Mouse (Mus musculus) left cerebral cortex, adult 11 months (tissue): ENCODE measurements around the gene Pid1.
A peak's percentile ranks its signal among the peaks of the same experiment; 100 is the strongest.

Experiments used
- DNase-seq: peaks from one replicate; pipeline ENCODE4 v3.0.0; 2022; ENCODE audit warnings: low spot score

Pid1 gene

DNA sequence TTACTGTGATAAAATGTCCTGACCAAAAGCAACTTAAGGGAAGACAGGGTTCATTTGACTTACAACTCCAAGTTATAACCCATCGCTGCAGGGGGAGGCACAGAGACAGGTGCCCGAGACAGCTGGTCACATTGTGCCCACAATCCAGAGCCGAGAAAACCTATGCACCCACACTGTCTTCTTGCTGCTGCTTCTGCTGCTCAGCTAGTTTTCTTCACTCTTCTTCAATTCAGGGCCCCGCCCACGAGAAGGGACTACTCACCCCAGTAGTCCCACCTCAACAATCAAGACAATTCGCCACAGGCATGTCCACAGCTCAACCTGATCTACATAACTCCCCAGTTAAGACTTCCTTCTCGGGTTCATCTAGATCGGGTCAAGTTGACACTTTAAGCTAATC, at the start of gene Pid1:
Pid1 (minus strand) TSS at position 214 of the 400 bp plus-strand sequence.
- no peak for DNase-seq

DNA sequence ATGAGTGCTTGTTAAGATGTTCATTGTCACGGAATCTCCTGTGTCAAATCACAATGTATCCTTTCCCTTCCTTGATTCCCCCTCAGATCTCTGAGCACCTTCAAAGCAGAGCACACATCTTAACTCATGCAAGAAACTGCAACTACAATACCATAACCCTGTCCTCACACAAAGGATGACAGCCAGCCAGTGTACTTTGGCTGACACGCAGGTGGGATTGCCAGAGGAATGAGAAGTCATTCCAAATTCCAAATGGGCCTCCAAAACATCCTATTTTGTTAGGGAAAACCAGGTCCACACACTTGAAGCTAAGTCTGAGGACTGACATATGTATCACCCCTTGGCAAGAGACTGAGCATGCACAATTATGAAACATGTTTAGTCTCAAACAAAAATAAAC, 45.5 kb upstream of the Pid1 start:
- no peak for DNase-seq

DNA sequence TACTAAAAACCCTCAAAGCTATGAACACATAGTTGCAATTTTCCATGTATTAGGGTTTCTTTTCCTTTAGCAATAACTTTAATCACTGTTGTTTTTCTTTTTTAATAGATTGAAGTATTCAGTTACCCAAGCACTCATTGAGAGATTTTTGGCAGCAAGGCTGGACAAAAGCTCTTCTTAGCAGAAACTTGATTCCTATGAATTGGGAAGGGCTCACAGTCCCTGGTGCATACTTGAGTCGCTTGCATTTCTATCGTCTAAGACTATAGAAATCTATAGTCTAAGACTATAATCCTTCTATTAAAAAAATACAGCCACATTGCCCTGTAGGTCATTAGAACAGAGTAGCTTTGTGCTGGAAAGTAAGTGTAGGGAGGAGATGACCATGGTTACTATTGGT, 44.9 kb upstream of the Pid1 start:
- DNase-seq, result no peak

DNA sequence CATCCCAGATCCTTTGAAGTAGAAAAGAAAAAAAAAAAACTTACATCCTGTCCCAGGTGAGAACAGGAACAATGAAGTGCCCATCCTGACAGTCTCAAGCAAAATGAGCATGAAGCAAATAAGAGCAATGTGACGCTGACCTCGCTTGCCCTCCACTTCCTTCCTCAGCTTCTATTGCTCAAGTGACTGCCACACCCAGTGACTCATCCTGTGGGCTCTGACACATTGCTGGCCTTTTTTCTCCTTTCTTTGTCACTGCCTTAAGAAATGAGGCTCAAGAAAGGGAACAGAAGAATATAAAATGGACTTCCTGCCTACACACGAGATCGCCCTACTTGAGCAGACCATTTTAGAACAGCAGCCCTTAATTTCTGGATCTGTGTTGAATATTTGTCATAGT, 42.9 kb upstream of the Pid1 start:
- DNase-seq, result no peak

DNA sequence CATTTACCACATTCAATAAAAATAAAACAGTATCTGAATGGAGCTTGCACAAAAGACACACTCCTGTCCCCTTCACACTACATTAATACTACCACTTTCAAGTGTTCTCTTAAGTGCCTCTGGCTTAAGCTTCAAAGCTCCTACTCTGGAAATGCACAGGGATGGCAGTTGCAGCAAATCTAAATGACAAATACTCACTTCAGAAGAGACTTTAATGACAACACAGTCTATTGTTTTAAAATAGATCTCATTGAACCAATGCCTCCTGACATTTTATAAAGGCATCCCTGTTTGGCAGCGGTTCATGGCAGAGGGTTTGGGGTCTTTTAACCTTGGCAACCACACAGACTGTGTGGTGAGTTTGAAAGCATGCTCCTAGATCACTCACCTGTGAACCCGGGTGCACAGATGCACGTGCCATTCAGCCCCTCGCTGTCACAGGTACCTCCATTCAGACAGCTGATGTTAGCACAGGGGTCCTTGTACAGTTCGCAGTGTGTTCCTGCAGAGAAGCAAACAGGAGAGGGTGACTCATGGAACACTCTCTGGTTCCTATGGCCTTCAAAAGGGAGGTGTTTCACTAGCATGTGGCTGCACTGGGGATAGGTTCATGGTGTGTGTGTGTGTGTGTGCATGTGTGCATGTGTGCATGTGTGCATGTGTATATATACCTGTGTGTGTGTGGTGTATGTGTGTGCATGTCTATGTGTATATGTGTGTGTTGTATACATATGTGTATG, 41.7 kb upstream of the Pid1 start:
- DNase-seq, result no peak

DNA sequence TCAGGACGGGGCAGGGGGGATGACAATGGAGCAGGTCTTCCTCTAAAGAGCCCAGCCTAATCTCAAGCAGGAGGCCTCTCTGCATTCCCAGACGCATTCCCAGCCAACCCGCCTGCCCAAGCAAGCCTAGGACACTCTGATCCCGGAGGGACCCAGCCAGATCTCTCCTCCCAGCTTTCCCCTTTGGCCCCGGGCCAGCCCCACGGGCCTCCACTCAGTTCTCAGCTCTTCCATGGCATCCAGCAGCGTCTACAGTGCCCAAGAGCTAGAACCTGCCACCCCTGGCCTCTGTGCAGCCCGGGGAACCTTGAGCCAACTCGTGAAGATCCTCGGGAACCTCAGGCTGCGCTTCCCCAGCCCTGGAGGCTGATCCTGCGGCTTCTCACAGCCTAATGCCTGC, 40.9 kb upstream of the Pid1 start:
- no peak for DNase-seq

DNA sequence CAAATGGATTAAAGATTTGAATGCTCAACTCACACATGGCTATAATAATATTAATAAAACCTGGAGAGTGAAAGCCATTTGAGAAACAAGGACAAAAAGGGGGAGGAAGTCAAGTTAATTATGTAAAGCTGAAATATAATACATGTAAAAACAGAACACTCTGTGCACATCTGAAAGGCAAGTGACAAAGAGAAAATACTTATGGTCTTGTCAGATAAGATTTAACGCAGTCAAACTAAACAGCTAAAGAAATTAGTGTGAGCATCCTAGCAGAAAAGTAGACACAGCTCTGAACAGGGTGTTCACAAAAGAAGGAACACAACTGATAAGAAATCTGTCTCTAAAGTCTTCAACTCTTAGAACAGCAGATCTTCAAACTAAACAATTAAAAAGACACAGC, 38.2 kb upstream of the Pid1 start:
- DNase-seq, result no peak

DNA sequence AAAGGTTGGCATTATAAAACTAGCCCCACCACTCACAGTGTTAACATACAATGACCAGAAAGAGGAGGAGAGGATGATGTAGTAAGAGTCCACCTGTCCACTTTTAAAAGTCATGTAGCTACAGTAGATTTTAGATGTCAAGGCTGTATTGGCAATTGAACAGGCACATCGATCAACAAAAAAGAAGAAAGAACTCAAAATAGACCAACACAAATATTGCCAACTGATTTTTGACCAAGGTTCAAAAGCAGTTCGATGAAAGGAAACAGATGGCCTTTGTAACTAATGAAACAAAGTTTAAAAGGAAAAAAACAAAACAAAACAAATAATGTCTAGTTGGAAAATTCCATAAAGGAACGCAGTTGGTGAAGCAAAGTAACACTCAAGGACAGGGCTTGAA, 35.7 kb upstream of the Pid1 start:
- no peak for DNase-seq

DNA sequence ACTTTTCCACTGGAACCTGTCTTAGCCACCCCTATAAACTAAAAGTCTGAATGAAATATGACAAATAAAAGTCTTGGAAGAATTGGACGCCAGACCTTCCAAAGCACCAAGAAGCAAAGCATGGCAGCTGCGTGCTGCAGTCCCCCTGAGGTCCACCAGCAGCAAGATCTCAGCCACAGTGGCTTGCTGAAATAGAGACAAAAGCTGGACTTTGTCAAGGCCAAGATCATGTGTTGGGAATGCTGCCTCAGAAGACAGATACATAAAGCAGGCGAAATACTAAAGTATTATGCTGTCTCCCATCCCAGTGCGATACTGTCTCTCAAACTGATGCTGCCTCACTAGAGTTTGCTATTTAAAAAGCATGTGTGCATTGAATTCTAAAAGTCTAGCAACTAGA, 35.1 kb upstream of the Pid1 start:
- no peak for DNase-seq

DNA sequence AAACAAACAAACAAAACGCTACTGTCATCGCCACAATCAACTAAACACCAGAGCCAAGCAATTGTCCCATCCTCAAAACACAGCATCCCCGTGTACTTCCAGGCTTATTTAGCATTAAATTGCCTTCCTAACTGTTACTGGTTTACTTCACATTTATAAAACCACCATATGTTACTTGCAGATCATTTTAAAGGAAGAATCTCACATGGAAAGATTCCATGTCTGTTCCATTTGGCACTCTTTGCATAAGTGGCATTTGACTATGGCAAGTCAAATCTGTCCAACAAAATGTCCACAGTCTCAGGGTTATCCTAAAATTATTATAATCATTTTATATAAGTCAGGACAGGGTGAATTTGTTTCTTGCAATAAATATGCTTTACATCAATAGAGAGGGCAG, 32.8 kb upstream of the Pid1 start:
- DNase-seq, result no peak

DNA sequence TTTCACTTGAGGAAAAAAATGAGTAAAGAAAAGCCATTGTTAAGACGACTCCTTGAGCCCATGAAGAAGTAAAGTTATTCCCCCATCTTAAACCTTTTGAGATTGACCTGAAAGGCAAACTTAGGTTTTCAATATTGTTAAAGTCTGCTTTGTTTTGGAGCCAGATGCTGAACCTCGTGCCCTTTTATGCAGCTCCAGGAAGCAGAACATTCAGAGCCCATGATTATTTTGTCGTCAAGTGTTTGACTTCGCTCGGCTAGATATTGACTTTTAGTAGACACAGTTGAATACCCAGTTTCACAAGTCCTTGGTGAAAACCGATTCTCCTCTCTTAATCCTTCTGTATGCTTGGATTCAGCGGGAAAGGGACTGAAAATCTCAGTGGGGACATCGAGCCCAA, 31.9 kb upstream of the Pid1 start:
- DNase-seq, result no peak

DNA sequence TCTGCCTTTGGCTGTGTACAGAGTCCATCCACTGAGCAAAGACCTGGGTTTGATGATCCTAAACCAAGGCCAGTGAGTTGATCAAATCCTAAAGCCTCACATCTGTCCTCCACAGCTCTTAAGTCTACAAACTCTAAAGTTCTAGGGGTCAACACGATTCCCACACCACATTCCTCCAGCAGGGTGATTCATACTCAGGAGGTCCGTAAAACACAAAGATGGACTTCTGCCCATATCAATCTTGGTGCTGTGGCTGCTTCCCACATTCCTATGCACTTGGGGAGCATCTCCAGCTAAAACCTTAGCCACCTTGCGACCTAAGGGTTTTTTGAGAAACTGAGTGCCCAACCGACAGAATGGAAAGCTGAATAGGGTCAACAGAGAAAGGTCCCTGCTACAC, 27.0 kb upstream of the Pid1 start:
- DNase-seq, result no peak

DNA sequence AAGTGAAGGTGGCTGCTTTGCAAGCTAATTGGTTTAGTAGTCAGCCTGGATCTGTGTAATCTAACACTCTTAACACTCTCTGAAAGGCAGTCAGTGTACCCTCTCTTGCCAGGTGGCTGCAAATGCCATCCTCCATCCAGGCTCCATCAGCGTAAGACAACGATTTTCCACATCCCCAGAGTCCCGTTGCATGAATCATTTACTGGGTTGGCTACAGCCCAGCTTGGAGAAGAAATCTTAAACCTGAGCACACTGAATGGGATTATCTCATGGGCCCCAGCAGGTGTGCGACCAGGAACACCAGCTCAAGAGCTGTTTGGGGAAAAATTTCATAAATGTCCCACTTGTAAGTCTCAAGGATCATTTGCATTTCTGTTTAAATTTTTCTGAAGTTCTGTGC, 23.6 kb upstream of the Pid1 start:
- no peak for DNase-seq

DNA sequence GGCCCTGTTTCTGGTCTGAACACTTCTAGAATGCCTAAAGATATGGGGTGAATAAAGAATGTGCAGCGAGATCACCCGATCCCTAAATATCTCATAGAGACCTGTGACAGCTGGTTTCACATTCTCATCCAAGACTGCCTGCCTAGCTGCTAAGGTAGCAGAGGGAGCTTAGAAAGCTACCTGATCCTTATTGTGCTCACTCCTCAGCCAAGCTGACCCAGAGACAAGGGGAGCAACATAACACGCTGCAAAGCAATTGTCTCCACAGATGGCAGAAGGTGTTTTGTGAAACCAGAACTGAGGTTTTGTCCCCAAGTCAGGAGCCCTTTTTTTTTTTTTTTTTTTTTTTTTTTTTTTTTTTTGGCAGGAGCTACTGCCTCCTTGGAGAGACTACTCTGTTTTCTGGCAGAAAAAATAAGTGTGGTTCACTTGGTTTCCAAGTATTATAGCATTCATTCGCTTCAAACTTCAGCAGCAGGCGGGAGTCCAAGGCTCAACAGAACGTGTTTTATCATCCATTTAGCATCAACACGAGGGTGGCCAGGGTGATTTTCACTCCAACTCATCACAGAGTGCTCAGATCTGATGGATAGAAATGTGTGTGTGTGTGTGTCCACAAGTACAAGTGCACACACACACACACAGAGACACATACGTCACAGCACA, 22.6 kb upstream of the Pid1 start:
- DNase-seq, result no peak

DNA sequence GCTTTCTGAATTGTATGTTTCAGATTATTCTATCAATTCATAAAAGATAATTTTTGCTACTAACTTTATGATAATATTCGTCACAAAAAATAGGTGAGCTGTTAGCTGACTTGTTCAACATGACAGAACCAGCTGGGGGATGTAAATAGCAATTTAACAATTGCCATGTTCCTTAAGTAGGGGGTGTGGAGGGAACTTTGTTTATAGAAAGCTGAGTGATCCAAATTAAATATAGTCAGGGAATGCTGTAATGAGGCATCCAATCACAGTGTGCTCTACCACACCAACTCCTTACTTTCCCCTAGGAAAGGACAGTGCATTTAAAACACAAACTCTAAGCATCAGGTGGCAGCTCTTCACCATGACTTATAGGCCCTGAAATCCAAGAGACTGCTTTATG, 18.7 kb upstream of the Pid1 start:
- DNase-seq, result no peak

DNA sequence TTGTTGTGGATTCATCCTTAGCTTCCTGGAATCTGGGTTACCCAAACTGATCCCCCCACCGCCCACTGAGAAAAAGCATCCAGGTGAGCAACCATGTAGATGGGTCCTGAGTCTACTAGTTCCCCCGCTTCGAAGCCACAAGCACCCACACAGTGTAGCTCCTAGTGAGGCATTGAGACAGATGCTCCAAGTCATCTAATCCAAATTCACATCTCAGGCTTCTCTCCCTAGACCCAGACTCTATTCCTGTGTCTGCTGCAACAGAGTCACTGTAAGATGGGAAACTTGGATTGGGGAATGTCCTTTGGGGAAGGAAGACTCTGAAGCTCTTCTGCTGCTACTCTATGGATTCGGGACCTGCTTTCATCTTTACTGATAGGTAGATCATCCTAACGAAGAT, 18.1 kb upstream of the Pid1 start:
- DNase-seq, result no peak

DNA sequence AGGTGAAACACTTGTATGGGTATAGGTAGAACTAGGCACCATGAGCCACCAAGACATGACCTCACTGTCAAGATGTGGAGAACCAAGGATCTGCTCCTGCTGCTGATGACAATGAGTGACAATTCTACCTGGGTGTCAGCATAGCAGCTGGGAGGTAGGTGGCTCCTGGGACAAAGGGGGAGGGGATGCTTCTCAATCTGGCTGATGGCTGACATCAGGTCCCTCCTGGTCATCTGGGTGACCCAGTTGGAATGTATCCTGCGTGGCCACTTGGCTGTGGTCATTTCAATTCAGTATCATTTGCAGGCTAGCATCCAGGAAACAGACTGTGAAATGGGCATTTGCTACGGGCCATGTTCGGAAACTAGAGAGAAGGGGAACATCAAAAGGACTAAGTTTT, 16.9 kb upstream of the Pid1 start:
- no peak for DNase-seq

DNA sequence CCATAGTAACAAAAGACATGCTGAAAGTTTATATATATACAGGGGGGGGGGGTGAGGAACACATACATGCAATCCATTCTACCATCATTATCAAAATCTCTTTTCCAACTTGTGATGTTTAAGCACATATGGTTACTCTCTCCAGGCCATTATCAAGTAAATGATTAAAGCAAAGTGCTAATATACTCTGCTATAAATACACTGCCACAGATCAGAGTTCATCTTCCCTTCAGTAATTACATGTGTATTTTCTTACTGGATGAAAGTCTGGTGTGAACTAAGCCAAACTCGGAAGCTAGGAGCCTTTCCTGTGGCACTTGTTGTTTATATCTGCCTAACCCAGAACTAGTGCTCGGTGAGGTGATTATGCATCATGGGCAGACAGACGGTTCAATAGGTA, 3.8 kb upstream of the Pid1 start:
- DNase-seq, result no peak

DNA sequence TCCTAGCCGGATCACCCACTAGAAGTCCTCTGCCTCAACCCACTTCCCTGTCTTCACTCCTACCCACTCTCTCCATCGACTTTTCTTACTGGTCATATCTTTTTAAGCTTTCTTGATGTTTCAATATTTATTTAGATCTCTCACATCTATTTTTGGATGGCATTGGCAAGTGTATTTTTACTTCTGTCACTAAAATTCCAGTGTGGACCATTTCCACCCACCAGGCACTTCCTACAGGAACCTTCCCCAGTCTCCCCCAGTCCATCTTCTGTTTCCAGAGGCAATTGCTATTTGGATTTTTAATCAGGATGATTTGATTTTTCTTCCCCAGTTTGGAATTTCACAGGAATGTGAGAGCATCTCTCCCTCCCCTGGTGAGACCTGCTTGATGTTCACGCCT, 2.6 kb upstream of the Pid1 start:
- peak; percentile 18 for DNase-seq

DNA sequence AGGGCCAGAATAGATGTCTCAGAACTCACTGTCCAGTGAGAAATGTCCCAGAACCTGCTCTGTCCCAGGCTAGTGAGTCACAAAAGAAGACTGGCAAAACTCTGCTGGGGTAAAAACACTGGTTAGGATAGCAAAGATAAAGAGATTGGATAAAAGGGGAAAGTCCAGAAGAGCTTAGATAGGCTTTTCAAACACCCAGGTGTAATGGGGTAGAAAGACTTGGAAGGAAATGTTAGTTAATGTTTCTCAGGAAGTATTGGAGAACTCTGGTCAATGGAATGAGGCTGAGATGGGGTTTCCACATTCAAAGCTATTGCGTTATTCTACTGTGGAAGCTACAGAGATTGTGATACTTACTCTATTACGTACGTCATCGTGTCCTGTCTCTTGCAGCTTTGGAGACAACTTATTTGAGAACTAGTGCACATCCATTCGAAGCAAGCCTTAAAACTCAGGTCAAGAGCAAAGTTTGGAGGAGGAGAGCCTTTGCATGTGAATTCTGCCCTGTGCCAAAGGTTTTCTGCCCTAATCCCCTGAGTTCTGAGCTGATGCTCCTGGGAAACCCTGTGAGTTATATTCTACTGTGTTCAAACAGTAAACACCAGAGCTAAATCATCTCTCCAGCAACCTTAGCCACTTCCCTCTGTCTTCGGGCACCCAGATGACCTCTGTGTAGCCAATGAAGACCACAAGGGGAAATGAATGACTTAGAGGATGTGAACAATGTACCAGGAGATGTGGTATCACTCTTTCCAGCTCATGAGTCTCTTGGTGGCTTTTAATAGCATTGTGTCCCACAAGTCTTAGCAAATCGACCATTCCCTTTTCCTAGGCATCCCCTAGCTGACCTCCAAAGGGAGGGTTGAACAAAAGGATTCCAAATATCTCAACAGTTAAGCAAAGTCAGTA, 1.0 kb downstream of the Pid1 start:
- no peak for DNase-seq

DNA sequence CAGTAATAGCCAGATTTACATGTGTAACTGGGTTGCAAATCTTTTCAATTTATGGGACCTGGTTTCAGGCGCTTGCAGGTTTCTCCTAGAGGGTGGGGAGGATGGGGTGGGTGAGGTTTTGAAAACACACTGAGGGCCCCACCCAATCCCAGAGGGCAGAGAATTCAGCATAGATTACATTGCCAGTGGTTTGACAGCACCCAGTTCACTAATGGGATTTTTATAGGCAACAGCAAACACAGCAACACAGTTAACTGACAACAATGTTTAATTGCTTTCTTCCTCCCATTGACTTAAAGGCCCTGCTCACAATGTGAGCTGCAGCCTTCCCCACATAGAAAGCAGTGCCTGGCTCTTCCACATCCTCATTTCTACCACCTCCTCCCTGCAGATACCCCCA, 1.8 kb downstream of the Pid1 start:
- DNase-seq, result no peak

DNA sequence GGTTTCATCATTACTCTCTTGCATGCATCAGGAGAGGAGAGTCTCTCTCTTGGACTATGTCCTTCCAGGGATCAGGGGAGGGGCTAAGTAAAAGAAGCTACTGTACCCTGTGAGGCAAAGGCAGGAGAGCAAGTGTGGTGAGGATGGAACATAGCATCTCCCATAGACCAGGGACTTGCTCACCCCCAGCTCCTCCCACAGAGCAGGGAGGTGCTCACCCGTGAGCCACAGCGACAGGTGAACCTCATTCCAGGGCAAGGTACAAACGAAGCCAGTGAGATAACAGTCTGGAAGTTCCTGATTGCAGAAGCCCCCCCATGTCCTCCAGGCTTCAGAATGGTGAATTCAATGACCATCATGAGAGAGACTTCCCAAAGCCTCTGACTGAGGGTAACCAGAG, 2.6 kb downstream of the Pid1 start:
- no peak for DNase-seq
